Mouse (Mus musculus): Measurements from ENCODE around the gene Qrfp. TPM values are rescaled to one million over a fixed set of nuclear protein-coding genes. Genes with fewer than 3 reads are reported as not detected.

Gene Qrfp
- under 1 TPM; 0.12 to 0.27 TPM for polyA plus RNA-seq (2012; fragmentation: generic; extraction: Trizol)

DNA sequence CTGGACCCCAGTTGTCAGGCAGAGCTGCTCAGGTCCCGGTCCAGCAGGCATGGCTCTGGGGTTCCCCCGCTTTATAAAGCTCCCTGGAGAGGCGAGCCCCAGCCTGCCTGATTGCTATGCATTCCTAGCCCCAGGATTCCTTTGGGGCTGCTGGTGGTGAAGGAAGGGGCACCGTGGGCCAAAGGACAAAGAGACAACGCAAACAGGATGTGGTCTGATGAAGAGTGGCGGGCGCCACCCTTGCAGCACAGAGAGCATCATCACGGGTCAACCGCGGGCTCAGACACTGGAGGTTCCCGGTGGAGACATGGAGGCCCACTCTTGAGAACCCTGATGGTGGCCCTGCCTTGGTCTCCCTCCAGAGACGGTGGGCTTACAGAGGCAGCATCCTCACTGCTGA, at the start of gene Qrfp:
Gene Qrfp, minus strand, starts transcription at position 137 of the 400 bp plus-strand sequence.

DNA sequence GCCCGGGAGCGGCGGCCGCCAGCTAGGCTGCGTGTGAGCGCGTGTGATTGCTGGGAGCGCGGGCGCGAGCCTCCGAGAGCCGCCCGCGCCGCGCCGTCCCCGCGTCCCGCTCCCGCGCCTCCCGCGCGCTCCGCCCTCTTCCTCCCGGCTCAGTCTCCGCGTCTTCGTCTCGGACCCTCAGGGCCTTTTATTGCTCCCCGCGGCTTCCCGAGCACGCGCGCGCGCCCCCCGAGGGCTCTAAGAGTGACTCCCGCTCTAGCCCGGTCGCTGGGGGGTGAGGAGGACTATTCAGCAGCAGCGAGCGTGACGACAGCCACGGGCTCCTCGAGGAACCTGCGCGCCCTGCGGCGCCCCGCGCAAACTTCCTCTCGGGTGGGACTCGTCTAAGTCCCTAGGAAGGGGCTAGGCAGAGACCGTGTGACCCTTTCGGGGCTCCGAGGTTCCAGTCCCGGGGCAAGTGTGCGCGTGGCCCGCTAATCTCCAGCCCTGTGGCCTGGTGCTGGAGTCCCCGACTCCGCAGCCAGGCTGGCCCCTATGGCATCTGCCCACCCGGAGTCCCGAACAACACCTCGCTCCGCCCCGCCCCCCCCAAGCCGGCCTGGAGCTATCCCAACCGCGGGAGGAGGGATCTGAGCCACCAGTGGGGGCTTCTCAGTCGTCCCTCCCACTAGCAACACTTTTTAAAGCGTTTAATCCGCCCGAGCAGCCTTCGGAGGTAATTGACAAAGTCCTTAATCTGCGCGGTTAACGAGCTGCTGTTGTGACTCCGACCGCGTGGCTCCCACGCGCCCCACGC, 35.7 kb upstream of the Qrfp start, which contains the start of gene Fibcd1:
Gene Fibcd1, minus strand, starts transcription at position 110 of the 796 bp plus-strand sequence.

Other genes with a start within 250 kb of the Qrfp start
- gene Fubp3, start 237.9 kb downstream of the Qrfp start, polyA plus RNA-seq (2012; fragmentation: generic; extraction: Trizol), result 10 to 100 TPM in 1 of 2 experiments, 1 to 10 TPM in 1; 5.1 to 14.6 TPM
- gene Prdm12, start 170.5 kb downstream of the Qrfp start, polyA plus RNA-seq (2012; fragmentation: generic; extraction: Trizol), result not detected
- 10 to 100 TPM; 25.5 to 34.3 TPM for gene Exosc2, start 139.9 kb downstream of the Qrfp start, polyA plus RNA-seq (2012; fragmentation: generic; extraction: Trizol)
- gene Abl1, start 122.2 kb downstream of the Qrfp start, polyA plus RNA-seq (2012; fragmentation: generic; extraction: Trizol), result 10 to 100 TPM in 1 of 2 experiments, 1 to 10 TPM in 1; 8.3 to 70.7 TPM
- under 1 TPM; 0.02 to 0.22 TPM for gene Fibcd1, start 35.4 kb upstream of the Qrfp start, polyA plus RNA-seq (2012; fragmentation: generic; extraction: Trizol)
- gene Lamc3, start 76.7 kb upstream of the Qrfp start, polyA plus RNA-seq (2012; fragmentation: generic; extraction: Trizol), result under 1 TPM; 0.01 to 0.06 TPM
- under 1 TPM; 0.06 to 0.40 TPM for gene Aif1l, start 139.6 kb upstream of the Qrfp start, polyA plus RNA-seq (2012; fragmentation: generic; extraction: Trizol)
- gene Nup214, start 163.9 kb upstream of the Qrfp start, polyA plus RNA-seq (2012; fragmentation: generic; extraction: Trizol), result 10 to 100 TPM; 59.1 to 59.2 TPM